10 mouse cellular contexts compared by ENCODE assay signal in the genomic region with DNA sequence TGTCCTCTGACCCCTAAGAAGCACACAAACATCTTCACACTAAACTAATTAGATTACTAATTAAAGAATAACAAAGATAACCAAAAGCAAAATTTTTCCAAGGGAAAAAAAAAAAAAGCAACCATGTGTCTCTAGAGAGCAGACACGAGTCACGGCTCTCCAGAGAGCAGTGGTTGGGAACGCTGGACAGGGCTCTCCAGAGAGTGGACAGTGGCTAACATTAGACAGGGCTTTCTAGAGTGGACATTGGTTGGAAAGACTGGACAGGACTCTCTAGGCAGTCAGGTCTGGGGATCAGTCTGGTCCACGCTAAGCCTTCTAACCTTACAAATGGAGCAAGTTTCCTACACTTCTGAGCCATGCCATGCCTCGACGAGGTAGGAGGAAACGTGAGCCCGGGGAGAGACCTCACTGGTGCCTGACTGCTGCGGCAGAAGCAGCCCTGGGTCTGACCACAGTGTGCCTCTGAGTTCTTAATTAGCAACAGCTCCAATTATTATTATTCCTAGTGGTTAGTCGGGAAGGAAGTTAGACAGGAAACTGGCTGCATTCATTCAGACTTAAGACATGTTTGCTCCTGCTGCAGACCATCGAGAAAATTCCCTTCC. TPM values are rescaled to one million over a fixed set of nuclear protein-coding genes. Genes with fewer than 3 reads are reported as not detected.
DNase-seq lines count a peak whose midpoint lies in the region; ATAC-seq and TF ChIP-seq lines count a peak whose summit lies in the region.
"Had no signal": no experiment of that assay in that cellular context is flagged by ENCODE, and none has a peak within 500 bp of the region (broad histone marks: within the 10 kb centered on the region; RNA-seq: fewer than 3 reads in every experiment).

No protein-coding gene starts in this region.

- no peak for DNase-seq in heart, adult 8-10 months (ENCODE audit: low spot score)
- DNase-seq in stomach, postnatal 0 days (ENCODE audit: low spot score) = no peak
- peak; percentile 26 to 58 for DNase-seq in kidney, postnatal 25 days
- peak; percentile 38 for DNase-seq in yolk sac, embryonic 10.5 days (ENCODE audit: low spot score)
- no peak for DNase-seq in midbrain, embryonic 11.5 days (ENCODE audit: low spot score, missing footprints)
- no peak for DNase-seq in thymus, postnatal 25 days
- DNase-seq: gastrocnemius, postnatal 36 days; thymus, postnatal 4 days had no signal

- H3K9ac ChIP-seq in heart, embryonic 16.5 days (ENCODE audit: low read length) = no peak overlapping the region
- no peak overlapping the region for H3K9ac ChIP-seq in stomach, embryonic 14.5 days (replicated peaks; ENCODE audit: low read depth, low read length)
- no peak overlapping the region for H3K9ac ChIP-seq in stomach, postnatal 0 days (ENCODE audit: low read length)
- no peak overlapping the region for H3K9ac ChIP-seq in midbrain, embryonic 11.5 days (ENCODE audit: low read length)

- no peak overlapping the region for H3K4me2 ChIP-seq in heart, embryonic 16.5 days (ENCODE audit: low read depth, low read length)
- no peak overlapping the region for H3K4me2 ChIP-seq in stomach, embryonic 14.5 days (replicated peaks; ENCODE audit: low read depth, low read length)
- no peak overlapping the region for H3K4me2 ChIP-seq in stomach, postnatal 0 days (replicated peaks; ENCODE audit: low read depth)
- H3K4me2 ChIP-seq in midbrain, embryonic 11.5 days = no peak overlapping the region

- H3K27ac ChIP-seq in heart, embryonic 16.5 days (ENCODE audit: low read length) = peak overlapping the region; percentile 48
- H3K27ac ChIP-seq in stomach, embryonic 14.5 days (ENCODE audit: low read length) = peak overlapping the region; percentile 72
- H3K27ac ChIP-seq in stomach, postnatal 0 days (replicated peaks) = no peak overlapping the region
- H3K27ac ChIP-seq in midbrain, embryonic 11.5 days (ENCODE audit: low read depth, low read length) = no peak overlapping the region

- ATAC-seq in heart, embryonic 16.5 days (replicated peaks; ENCODE audit: extremely low read depth, insufficient read depth, low FRiP score) = no peak
- no peak for ATAC-seq in stomach, embryonic 14.5 days (ENCODE audit: insufficient number of reproducible peaks, insufficient read depth, low FRiP score, low read depth)
- no peak for ATAC-seq in stomach, postnatal 0 days (ENCODE audit: low FRiP score, low TSS enrichment)
- ATAC-seq in midbrain, embryonic 11.5 days (ENCODE audit: low FRiP score) = no peak

- no peak overlapping the region for H3K4me3 ChIP-seq in heart, embryonic 16.5 days (ENCODE audit: low read length)
- H3K4me3 ChIP-seq in stomach, embryonic 14.5 days (ENCODE audit: low read depth, low read length) = no peak overlapping the region
- no peak overlapping the region for H3K4me3 ChIP-seq in stomach, postnatal 0 days (ENCODE audit: low read depth, low read length)
- no peak overlapping the region for H3K4me3 ChIP-seq in midbrain, embryonic 11.5 days (ENCODE audit: low read depth, low read length)

- H3K27me3 ChIP-seq in heart, embryonic 16.5 days (ENCODE audit: control insufficient read depth, insufficient read depth, low read length) = no peaks in the 10 kb centered on the region
- no peaks in the 10 kb centered on the region for H3K27me3 ChIP-seq in stomach, embryonic 14.5 days (ENCODE audit: control insufficient read depth, insufficient read depth, low read length)
- H3K27me3 ChIP-seq in stomach, postnatal 0 days (ENCODE audit: control insufficient read depth, insufficient read depth, low read length) = no peaks in the 10 kb centered on the region
- no peaks in the 10 kb centered on the region for H3K27me3 ChIP-seq in midbrain, embryonic 11.5 days (ENCODE audit: control insufficient read depth, insufficient read depth, low read length)

- peaks cover 35% of the 10 kb centered on the region for H3K4me1 ChIP-seq in heart, embryonic 16.5 days (ENCODE audit: control insufficient read depth, insufficient read depth, low read length)
- peaks cover 31% of the 10 kb centered on the region for H3K4me1 ChIP-seq in stomach, embryonic 14.5 days (ENCODE audit: control insufficient read depth, insufficient read depth, low read length)
- H3K4me1 ChIP-seq in stomach, postnatal 0 days (replicated peaks; ENCODE audit: control insufficient read depth, insufficient read depth) = no peaks in the 10 kb centered on the region
- peaks cover 1% of the 10 kb centered on the region for H3K4me1 ChIP-seq in midbrain, embryonic 11.5 days (ENCODE audit: control insufficient read depth, insufficient read depth, low read length)

- no peaks in the 10 kb centered on the region for H3K9me3 ChIP-seq in heart, embryonic 16.5 days (replicated peaks; ENCODE audit: control insufficient read depth, low read length)
- H3K9me3 ChIP-seq in stomach, embryonic 14.5 days (ENCODE audit: control insufficient read depth, low read depth, low read length) = no peaks in the 10 kb centered on the region
- no peaks in the 10 kb centered on the region for H3K9me3 ChIP-seq in stomach, postnatal 0 days (ENCODE audit: control insufficient read depth, low read length)
- no peaks in the 10 kb centered on the region for H3K9me3 ChIP-seq in midbrain, embryonic 11.5 days (ENCODE audit: control insufficient read depth, low read length)

- 52% methylated on average over 11 of the region's 11 CpGs for WGBS in heart, embryonic 16.5 days
- WGBS in stomach, embryonic 14.5 days = 49% methylated on average over 11 of the region's 11 CpGs
- WGBS in stomach, postnatal 0 days = 64% methylated on average over 11 of the region's 11 CpGs
- WGBS in midbrain, embryonic 11.5 days = 79% methylated on average over 11 of the region's 11 CpGs

- no peak for TF ChIP-seq CTCF in stomach, postnatal 0 days (IDR thresholded peaks at IDR 0.05; ENCODE audit: low read depth)

- H3K36me3 ChIP-seq in heart, embryonic 16.5 days (ENCODE audit: control insufficient read depth, insufficient read depth) = no peaks in the 10 kb centered on the region
- no peaks in the 10 kb centered on the region for H3K36me3 ChIP-seq in stomach, embryonic 14.5 days (ENCODE audit: control insufficient read depth, insufficient read depth, low read length)
- no peaks in the 10 kb centered on the region for H3K36me3 ChIP-seq in stomach, postnatal 0 days (ENCODE audit: control insufficient read depth, insufficient read depth, low read length)
- H3K36me3 ChIP-seq in midbrain, embryonic 11.5 days (ENCODE audit: control insufficient read depth, insufficient read depth, low read length) = no peaks in the 10 kb centered on the region

- TF ChIP-seq EP300 in stomach, postnatal 0 days (optimal IDR thresholded peaks at IDR 0.05) = no peak

RNA-seq across cellular contexts. Expression of gene St6galnac3, which starts 32.7 kb away (rescaled TPM):
- polyA plus RNA-seq in heart, embryonic 16.5 days (2015; fragmentation: Nextera tagmentation; extraction: Ambion mirVana) = 20.1 and 20.8 TPM in 2 replicates
- 1 to 10 TPM; 4.0 to 6.3 (median 5.7) TPM for total RNA-seq in heart, adult 8-10 months (2022)
- 46.6 and 51.6 TPM in 2 replicates for polyA plus RNA-seq in stomach, embryonic 14.5 days (2014; fragmentation: Nextera tagmentation; extraction: Ambion mirVana)
- 4.5 and 6.2 TPM in 2 replicates for polyA plus RNA-seq in stomach, postnatal 0 days (2015; fragmentation: Nextera tagmentation; extraction: Ambion mirVana)
- 33.1 and 35.7 TPM in 2 replicates for polyA plus RNA-seq in midbrain, embryonic 11.5 days (2014; fragmentation: Nextera tagmentation; extraction: Ambion mirVana)

Comparison
In these comparisons a context has a peak if more than half of its experiments do, and no peak if none do; other contexts are left out.
1. H3K27ac ChIP-seq: peak in heart, embryonic 16.5 days (single experiment) and stomach, embryonic 14.5 days (single experiment); none in stomach, postnatal 0 days (single experiment) and midbrain, embryonic 11.5 days (single experiment).
2. DNase-seq: peak in kidney, postnatal 25 days (2 of 2) and yolk sac, embryonic 10.5 days (single experiment); none in heart, adult 8-10 months (single experiment), stomach, postnatal 0 days (single experiment), midbrain, embryonic 11.5 days (single experiment) and thymus, postnatal 25 days (single experiment).